Mouse (Mus musculus) heart, adult 11 months (tissue): ENCODE measurements around the gene Alkbh5.
"Not testable (repeated sequence)": the region's sequence is repeated elsewhere in the genome, so short reads cannot be mapped to it uniquely, and the experiment has no call there.

Source experiments
- DNase-seq: peaks from one replicate; pipeline ENCODE4 v3.0.0; 2022

Alkbh5 gene

DNA sequence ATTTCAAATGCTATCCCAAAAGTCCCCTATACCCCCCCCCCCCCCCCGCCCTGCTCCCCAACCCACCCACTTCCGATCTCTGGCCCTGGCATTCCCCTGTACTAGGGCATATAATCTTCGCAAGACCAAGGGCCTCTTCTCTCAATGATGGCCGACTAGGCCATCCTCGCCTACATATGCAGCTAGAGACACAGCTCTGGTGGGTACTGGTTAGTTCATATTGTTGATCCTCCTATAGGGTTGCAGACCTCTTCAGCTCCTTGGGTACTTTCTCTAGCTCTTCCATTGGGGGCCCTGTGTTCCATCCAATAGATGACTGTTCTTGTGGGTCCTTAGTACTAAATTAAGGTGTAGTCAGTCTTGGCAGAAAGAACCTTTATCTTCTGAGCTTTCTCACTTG is 7.0 kb downstream of the Alkbh5 start:
- DNase-seq, result peak; percentile 85

DNA sequence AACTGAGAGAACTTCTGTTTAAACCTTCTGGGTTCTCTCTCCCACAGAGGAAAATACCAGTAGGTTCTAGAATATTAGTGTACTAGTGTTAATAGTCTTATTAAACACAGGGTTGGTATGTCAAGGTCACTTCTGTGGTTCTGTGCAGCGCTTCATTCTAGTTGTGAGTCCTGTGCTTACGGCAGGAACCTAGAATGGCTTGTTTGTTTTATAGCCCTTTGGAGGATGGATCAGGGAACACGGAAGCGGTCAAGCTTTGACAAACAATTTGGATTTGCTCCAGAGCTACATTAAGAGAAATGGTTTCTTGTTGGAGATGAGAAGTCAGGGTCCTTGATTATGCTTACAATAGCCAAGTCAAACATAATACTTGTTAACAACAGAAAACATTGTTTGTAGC is 9.3 kb downstream of the Alkbh5 start:
- DNase-seq, result peak; percentile 84

DNA sequence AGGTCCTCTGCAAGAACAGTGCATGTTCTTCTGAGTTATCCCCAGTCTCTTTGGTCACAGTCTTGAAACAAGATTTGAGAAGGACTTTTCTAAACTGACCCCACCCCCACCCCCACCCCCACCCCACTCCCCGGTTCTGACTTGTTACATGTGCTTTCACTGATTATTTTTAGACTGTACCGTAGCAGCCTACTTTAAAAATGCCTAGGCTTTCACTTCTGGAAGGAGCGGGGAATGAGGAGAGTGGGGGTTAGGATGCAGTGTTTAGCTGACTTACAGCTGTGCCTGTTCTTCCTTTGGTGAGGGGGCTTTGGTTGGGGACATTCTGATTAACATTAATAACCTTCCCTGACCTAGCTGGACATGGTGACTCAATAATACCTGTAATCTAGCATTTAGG is 11.9 kb downstream of the Alkbh5 start:
- peak; percentile 45 for DNase-seq

DNA sequence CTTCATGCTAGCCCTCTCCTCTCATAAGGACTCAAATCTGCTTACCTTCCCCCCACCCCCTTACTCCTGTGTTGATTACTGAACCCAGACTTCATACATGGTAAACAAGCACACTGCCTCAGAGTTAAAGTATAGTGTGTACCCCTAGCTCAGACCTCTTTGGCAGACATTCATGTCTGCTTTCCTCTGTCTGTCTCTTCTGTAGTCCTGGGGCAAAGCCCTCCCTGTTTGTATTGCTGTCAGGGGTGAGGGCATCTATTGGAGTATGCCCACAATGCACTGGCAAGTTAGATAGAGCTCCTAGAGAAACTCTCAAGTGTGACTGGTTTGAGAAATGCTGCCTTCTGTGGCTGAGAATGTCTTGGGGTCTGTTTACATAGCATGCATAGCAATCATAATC is 16.9 kb downstream of the Alkbh5 start:
- peak; percentile 73 for DNase-seq

DNA sequence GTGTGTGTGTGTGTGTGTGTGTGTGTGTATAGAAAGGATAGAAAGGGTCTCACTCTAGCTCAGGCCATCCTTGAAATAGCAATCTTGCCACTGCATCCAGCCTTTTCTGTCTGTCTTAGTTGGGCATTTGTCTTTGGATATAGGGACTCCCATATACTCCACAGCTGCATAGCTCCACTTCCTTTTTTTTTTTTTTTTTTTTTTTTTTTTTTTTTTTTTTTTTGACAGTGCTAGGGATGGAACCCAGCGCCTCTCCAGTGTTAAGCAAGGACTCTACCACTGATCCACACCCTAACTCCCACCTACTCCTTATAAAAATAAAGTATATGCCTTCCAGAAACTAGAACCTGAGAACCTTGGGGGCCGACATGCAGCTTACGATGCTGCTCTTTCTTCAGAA is 21.5 kb downstream of the Alkbh5 start:
- peak; percentile 15 for DNase-seq

DNA sequence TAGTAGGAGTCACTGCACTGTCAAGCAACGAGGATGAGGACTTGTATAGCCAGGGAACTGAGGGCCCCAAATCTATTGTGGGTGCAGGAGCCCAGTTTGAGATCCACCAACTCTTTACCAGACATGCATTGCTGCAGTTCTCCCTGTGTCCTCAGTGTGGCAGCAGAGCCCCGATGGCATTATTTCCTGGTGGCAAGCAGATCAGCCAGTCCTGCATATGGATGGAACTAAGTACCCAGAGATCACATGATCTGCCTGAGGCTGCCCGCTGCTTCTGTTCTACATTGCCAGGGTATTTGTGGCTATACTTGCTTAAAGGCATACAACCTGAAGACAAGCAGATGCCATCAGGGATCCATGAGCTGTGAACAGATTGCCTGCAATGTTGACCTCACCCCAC is 23.2 kb downstream of the Alkbh5 start:
- DNase-seq, result peak; percentile 94

DNA sequence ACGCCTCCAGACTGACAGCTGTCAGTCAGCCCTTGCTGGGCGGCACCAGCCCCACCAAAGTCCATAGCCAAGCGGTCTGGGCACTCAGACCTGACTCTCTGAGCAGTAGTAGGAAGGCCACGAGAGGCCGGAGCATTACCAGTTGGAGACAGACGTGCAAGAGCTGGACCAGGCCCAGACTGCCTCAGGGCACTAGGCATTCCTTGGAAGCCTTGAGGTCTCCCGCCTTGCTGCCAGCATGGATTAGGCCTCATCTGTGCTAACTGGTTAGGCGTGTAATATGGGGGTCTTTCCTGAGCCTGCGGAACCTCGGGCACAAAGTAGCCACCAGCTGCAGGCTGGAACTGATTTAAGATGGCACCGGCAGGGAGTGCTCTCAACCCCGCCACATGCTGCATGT is 37.8 kb downstream of the Alkbh5 start:
- DNase-seq, result not testable (repeated sequence)
